Mouse (Mus musculus) T-helper 17 cell (primary cell): ENCODE results near the gene Jmjd7.

Source experiments
- in situ Hi-C, 2 experiments: fragments of 300-600 bp; cut with MboI, MseI; formaldehyde crosslinking; loops; 1 replicate in 1 of 2; 2 replicates in 1 of 2; pipeline ENCODE4 v1.15.1; 2025; ENCODE audit warnings: high pct_unique_total_duplicates in 2 of 2

The Jmjd7 gene

DNA sequence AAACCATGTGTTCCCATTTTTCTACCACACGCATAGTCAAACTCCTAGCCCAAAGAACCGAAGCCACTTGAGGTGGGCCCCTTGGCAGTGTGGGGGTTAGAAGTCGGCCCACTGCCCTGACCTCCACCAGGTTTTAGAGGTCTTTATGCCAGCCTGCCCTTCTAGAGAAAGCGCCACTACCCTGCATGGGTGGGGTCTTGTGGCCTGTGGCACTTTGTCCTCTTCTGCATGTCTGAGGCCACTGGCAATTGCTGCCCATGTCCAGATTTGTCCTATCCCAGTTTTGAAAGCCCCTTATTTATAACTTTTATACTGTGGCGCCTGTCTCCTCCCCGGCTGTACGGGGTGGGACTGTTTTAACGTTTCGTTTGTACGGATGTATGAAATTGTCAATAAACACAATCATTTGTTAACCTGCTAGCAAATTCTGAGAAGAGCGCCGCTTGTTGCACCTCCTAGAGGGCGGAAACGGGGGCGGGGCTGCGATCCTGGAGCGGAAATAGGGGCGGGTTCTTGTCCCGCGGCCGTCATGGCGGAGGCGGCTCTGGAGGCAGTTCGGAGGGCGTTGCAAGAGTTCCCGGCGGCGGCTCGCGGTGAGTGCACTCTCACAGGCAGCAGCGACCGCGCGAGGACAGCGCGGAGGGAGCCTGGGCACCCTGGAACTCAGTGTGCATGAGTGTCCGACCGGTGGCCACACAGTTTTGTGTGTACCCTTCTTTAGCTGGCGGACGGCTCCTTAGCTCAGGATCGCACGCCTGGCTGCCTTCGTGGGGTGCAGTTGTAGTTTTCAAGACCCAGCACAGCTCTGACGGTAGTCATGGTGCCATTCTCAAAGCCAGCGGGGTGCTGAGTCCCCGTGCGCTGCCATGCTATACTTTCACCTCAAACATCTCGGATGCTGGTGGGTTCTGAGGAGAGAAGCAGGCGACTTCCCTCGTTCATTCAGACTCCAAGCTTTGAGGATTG is at the start of gene Jmjd7, which contains the start of gene Gm28042:
Gene Jmjd7 (plus strand): TSS at position 500 of the 966 bp plus-strand sequence.
Gene Gm28042 (plus strand): TSS at position 510 of the 966 bp plus-strand sequence.
- in situ Hi-C loops = no loop called here

DNA sequence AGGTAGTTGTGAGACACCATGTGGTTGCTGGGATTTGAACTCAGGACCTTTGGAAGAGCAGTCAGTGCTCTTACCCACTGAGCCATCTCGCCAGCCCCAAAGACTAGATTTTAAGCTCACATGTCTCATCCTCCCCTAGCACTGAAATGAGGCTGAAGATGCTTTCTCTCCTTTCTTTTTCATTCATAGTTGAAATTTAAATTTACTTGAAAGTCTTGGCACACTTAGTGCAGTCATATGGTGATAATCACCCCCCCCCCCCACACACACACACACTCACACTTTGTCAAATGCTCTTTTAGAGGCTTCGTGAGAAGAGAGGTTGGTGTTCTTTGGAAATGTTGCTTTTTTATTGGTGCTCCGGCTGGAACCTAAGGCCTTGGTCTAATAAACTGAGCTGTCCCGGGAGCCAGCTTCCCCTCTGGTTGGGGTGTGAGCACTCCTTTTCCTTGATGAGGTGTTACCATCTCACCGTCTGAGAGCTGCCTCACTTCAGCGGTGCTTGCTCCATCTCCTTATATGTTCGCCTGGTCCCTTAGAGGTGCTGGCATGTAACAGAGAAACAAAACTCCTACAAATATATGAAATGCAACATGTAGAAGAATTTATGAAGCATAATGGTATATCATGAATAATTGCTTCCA is 46.8 kb upstream of the Jmjd7 start:
- in situ Hi-C loops = loop anchor here in 1 of 2 experiments (5.0 kb wide), 1 partner anchor 92 kb away; no protein-coding TSS in a partner anchor

DNA sequence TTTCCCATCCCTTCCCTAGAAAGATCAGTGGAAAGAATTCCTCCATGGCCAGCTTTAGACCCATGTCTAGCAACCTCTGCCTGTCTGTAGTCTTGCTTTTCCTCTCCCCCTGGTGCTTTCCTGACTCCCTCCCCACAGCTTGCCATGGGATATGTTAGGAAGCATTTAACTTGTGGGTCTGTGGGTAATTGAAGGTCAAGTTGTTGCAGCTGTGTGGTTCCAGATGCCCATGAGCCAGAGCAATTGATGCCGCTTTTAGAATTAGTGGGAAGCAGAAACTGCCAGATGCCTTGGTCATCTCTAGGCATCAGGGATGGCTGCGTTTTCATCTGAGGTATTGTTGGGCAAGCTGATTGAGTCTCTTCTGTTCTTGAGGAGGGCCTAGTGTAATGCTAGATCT is 45.7 kb upstream of the Jmjd7 start:
- in situ Hi-C loops = loop anchor here in 1 of 2 experiments (5.0 kb wide), 1 partner anchor 91 kb away; no protein-coding TSS in a partner anchor

DNA sequence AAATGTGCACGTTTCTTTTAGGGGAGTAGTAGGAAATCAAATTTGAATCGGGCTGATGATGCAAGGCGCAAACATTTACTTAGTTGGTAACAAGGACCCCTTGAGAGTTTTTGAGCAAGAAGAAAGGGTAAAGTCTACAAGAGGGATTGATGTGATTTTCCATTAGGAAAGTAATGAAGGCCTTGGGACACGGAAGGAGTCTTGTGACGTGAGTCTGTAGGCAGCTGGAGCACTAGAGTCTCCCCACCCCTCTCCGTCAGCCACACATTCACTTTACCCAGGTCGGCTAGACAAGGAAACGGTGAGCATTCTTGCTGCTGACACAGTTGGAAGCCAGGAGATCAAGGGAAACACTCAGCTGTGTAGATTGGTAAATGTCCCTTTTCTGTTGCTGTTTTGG is 41.4 kb upstream of the Jmjd7 start:
- in situ Hi-C loops = no loop called here

DNA sequence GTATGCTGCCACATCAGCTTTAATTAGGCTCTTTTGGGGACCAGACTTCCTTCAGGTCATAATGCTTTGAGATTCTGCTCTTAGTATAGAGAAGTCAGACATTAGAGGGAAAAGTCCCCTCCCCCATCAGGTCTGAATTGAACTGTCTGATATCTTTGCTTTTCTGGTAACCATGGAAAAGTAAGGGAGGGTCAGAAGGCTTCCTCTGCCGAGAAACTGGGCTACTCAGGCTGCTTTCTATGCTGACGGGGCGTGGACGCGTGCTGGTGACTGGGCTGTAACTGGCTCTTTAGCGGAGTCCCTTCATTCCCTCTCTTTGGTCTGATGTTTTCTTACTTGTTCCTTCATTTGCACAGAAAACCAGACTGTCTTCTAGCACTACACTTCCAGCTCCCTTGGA is 40.9 kb upstream of the Jmjd7 start:
- in situ Hi-C loops = no loop called here

DNA sequence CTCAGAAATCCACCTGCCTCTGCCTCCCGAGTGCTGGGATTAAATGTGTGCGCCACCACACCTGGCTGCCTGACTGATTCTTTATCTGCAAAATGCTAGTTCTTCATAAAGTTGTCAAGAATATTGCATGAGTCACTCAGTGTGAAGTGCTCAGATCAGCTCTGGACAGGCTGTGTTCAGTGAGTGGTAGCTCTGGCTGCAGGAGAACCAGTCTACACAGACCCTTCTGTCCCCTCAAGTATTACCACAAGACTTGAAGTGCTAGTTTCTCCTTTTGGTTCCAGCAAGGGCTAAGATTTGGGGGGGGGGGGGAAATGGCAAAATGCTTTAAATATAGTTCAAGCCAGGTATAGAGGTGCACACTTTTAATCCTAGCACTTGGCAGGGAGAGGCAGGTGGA is 39.8 kb upstream of the Jmjd7 start:
- in situ Hi-C loops = no loop called here

DNA sequence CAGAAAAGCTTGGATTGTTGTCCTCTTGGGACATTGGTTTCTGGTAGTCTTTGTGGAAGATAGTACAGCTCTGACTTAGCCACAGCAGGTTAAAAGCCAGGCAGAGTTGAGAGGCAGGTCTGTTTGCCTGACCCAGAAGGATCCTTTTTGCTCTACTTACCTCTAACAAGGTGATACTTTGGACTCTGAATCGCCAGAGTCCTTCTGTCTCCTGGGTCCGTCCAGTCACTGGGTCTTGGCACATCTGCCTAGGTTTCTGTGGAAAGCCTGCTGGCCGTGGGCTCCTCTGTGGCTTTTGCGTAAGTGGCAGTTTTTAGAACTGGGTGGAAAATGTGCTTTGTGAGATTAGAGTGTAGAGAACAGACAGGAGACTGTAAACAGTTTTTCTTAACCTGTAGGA is 38.3 kb upstream of the Jmjd7 start:
- in situ Hi-C loops = no loop called here

DNA sequence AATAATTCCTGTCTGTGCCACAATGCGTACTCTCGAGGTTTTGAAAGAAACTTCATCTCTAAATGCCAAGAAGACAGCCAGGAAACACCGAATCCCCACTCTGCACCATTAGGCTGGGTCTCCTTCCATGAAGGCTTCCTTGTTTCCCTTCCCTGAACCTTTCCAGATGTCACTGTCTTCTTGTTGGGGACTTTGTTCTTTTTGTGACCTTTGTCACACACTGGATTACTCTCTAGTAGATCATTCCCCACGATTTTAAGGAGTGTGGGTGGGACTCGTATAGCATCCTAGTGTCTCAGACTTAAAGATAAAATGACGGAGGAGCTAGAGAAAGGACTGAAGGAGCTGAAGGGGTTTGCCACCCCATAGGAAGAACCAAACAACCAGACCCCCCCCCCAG is 36.4 kb upstream of the Jmjd7 start:
- in situ Hi-C loops = no loop called here

DNA sequence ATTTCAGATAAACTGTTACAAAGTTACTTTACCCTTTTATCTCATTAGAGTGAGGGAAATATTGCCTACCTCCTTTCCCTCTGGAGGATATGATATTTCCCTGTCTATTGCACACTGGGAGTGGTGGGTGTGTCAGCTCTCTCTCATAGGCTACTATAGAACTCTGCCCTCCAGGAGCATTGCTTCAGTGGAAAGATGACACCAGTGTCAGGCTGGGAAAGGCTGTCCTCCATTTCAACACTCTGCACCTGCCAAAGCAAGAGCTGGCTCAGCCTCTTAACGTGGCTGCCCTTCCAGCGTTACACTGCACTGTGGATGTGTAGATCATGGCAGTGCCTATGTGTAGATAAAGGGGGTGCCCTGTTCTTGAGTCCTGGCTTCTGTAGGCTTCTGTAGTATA is 34.9 kb upstream of the Jmjd7 start:
- in situ Hi-C loops = no loop called here

DNA sequence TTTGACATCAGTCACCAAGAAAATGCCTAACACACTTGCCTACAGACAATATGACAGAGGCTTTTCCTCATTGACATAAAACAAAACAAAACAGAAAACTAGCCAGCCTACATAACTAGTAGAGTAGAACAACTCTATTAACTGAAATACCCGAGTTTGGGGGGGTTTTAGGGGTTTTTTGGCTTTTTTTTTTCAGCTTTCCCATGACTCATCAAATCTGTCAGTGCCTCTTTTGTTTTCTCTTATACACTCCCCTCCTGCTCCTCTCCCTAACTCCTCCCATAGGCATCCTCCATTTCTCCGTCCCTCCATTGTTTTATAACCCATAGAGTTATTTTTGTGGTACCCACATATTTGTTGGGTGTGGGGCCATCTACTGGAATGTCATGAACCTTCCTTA is 33.8 kb upstream of the Jmjd7 start:
- in situ Hi-C loops = no loop called here

DNA sequence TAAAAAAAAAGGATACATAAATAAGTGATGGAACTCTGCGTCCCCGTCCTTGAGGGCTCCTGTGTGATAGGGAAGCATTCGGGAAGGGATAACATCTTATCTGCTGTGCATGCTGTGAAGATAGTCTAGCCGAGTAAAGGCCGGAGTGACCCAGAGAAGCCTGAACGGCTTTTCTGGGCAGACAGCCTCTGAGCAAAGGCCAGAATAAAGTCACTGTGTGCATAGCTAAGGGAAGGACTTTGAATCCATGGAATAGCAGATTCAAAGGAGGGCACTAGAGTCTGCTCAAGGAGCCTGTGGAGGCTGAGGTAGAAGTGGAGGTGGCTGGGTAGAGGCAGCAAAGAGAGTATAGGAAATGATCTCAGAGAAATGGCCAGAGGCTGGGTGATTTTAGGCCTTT is 32.4 kb upstream of the Jmjd7 start:
- in situ Hi-C loops = no loop called here

DNA sequence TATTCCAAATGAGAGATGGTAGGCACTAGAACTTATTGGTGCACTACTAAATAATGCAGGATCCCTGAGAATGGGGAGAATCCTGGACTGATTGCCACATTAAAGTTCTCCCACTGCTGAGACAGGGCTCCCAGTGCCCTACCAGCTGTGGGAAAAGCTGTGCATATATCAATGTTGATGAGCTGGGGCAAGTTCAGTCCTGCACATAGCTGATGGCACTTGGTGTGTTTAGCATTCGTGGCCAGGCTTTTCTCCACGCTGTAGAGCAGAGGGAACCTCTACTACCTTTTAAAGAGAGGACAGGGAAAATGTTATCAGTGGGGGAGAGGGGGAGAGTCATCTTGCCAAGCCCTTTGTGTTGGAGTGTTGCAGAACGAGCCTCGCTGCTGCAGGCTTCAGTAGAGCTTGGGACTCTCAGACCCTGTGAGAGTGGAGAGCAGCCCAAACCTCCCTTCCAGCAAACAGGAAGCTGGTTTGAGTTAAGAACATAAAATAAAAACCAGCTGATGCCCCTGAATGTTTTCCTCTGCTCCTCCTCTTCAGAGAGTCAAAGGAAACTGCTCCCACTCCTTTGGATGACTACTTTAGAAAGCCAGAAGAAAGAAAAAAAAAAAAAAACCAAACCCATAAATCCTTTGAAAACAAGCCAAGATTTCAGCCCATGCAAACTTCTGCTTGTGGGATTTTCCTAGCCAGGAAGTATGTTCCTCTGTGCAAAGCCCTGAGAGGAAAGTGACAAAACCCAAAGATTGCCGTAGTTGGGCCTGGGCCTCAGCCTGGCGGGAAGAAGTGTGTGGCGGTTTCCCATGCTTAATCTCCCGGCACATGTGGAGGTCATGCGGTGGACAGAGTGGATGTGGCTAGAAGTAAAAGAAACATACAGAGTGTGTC is 31.6 kb upstream of the Jmjd7 start:
- in situ Hi-C loops = no loop called here

DNA sequence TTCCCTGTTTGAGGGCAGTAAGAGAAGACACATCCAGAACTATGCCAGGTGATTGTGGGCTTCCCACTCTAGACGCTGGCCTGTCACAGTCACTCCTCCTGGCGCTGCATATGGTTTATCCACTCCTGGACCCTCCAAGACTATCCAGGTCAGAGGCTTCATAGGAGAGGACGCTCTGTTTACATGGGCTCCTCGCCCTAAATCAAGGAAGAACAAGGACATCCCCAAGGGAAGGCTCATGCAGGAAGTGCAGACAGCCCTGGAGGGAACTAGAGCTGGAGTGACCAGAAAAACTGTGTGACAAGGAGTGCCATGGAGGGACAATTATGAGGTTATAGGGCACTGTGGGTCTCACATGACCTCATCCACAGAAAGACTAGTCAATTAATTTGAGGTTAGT is 29.9 kb upstream of the Jmjd7 start:
- in situ Hi-C loops = no loop called here

DNA sequence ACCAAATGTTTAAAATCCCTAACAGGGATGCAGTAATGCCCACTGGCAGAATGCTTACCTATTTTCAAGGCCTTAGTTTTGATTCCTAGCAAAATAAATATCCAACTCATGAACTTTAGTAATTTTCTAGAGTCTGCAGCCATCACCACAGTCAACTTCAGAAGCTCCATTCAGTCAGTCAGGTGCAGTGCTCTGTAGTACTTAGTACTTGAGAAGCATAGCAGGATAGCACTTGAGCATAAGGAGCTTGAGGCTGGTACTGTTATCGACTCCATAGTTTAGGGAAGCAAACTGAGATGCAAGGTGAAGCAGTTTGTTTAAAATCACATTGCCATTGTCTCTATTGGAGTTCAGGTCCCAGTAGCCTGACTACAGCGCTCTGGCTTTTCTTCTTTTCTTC is 27.6 kb upstream of the Jmjd7 start:
- in situ Hi-C loops = no loop called here

DNA sequence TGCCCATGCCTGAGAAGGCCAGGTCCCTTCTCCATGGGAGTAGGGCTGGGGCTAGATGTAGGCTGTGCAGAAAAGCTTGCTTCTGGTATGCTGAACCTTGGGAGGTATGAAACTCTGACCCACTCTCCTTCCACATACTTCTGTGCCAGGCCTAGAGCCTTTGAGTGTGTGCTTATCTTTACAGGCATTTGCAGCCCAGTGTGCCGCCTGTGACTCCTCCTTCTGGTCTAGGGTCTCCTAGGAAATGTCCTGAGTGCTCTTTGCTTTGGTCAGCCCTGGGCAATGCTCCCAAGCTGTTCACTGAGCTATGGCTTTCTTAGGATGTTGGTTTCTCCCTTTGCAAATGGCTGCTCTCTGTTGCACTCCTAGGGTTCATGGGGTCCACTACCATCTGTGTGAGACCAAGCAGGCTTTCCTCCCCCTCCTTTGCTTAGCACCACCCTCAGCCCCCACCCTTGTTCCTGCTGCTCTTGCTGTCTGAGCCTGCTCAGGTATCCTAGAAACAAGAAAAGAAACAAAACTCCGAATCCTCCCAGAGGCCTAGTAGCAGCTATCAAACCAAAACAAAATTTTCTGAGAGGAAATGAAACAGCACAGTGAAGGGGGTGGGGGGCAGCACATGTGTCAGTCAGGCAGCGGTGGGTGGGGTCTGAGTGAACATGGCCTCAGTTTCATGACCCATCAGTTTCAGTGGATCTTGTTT is 26.2 kb upstream of the Jmjd7 start:
- in situ Hi-C loops = no loop called here

DNA sequence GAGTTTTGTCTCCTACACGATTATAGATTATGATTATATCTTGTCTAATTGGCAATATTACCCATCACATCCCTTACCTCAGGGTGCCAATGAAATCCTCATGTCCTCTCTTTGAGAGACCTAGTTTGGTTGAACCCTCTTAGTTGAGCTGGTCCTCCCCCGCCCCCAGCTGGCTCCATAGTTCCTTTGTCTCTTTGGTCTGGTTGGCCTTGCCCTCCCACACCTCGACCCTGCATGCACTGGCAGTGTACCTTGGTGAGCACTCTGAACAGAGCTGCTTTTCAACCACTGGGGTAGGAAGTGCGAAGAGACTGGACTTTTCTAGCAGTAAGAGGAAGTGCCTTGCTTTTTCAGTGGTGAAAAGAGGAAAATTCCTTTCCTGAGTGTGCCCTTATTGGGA is 25.3 kb upstream of the Jmjd7 start:
- in situ Hi-C loops = no loop called here

DNA sequence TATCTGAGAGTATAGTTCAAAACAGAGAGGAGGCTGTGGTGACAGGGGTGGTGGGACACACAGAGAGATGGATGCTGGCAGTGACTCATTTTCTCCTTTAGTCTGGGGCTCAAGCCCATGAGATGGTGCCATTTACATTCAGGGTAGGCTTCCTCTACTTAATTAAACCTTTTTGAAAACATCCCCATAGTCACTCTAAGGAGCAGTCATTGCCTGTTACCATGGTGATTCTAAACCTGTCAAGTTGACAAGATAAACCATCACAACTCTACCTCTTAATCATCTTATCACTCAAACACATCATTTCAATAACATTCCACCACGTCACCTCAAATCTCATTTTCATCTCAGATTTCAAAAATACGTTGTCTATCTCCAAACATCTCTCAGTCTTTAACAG is 23.3 kb upstream of the Jmjd7 start:
- in situ Hi-C loops = no loop called here

DNA sequence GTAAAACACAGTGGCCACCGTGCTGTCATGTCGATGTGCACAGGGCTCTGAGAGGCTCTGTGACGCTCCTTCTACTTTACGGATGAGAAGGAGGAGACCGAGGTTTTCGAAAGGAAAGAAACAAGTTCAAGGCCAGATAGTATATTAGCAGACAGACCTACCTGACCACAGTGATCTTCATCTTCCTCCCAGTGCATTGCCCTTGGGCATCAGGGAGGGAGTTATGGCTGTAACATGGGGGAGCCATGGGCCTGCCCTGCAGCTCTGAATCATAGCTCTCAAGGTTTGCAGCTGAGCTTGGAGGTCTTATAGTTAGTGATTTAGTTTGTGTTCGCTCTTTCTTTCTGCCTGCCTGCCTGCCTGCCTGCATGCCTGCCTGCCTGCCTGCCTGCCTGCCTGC is 20.6 kb upstream of the Jmjd7 start:
- in situ Hi-C loops = no loop called here

DNA sequence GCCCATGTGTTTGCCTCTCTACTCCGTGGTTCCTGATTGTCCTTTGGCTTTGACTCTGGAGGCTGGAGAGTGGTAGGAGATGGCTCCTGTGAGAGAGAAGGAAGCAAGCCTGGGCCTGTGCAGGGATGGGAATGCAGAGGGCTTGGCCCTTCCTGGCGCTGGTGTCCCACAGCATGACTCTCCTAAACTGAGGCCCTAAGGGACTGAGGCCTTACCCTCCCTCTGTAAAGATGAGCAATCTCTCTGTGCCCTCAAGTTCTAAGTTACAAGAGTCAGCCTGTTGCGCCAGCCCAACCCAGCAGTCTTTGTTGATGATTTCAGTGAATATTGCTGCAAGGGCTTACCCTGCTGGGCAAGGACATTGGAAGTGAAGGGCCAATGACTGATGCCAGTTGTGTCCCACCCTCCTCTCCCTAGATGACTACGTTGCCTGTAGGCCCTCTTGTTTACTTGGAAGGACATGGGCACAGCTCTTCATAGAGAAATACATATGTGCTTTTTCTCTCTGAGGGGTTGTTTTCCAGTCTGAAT is 19.5 kb upstream of the Jmjd7 start:
- in situ Hi-C loops = no loop called here

DNA sequence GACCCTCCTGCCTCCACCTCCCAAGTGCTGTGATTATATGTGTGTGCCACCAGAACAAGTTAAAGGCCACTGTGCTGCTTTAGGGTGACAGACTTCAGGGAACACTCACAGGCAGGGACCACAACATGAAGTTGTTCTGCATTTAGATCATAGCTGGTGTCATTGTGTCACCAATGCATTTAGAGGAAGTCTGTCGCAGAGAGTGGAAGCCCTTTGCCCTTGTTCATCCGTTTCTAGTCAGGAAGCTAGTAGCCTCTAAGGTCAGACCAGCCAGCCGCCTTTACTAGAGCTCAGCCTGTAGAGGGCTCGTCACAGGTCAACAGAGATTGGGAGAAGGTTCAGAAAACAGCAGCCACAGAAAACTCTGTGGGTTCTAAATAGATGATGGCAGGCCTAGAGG is 18.6 kb upstream of the Jmjd7 start:
- in situ Hi-C loops = no loop called here
